Mouse (Mus musculus): ENCODE measurements around the gene Igfbp5.

DNA sequence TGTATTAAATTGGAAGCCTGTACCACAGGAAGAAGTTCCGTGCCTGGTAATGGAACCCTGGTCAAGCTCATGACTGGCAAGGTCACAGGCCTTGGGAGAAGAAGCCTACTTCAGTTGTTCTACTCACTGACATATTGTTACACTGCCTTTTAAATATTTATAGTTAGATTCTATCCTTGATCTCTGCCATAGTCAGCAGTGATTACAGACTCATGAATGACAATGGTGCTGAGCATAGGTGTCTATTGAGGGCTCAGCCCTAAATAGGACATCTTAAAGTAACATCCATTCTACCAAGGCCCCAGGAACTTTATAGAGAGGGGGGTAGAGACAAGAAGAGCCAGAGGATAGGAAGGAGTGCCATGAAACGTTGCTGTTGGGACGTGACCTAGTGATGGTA is 63.6 kb downstream of the Igfbp5 start:
- TF ChIP-seq CTCF (conservative IDR thresholded peaks at IDR 0.05; ENCODE audit: low read length) (no peak), POU5F1 (IDR thresholded peaks at IDR 0.05; ENCODE audit: borderline replicate concordance, low read length) (no peak), NANOG (IDR thresholded peaks at IDR 0.05; ENCODE audit: borderline replicate concordance, low read length) (peak; percentile 85)
